Comparison of ENCODE assay signal across 8 mouse cellular contexts in the genomic region with DNA sequence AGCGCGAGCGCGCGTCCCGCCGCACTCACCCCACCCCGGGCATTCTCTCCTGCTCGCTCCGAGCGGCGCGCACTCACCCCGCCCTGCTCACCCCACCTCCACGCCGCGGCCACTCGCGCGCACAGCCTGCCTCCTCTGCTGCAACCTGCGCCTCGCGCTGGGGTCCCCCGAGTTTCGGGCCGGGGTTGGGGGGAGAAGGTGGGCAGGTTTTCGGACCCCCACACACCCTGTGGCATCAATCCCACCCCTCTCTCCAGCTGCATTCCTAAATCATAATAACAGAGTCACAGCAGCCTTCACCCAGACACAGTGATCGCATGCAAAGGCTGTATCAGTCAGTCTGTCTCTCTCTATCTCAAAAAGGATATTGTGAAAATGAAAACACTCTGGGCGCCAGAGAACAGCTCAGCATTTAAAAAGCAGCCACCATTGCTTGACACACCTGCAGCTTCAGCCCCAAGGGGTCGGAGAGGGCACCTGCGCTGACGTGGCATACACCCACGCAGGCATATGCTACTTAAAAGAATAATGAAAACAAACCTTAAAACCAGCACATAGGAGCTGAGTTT. TPM values are rescaled to one million over a fixed set of nuclear protein-coding genes. Genes with fewer than 3 reads are reported as not detected.
A peak's percentile ranks its signal among the peaks of the same experiment; 100 is the strongest.
DNase-seq lines count a peak whose midpoint lies in the region; ATAC-seq and TF ChIP-seq lines count a peak whose summit lies in the region.

A gene (minus strand): TSS at position 351 of the 569 bp plus-strand sequence.

- peak within 1 kb of the TSS; percentile 60 for H3K4me2 ChIP-seq in forebrain, embryonic 16.5 days (ENCODE audit: low read length)
- peak within 1 kb of the TSS; percentile 65 for H3K4me2 ChIP-seq in liver, embryonic 13.5 days
- peak within 1 kb of the TSS; percentile 57 for H3K4me2 ChIP-seq in neural tube, embryonic 13.5 days

- peak; percentile 79 for DNase-seq in cerebellum, adult 11 months
- peak; percentile 62 to 71 for DNase-seq in heart, postnatal 10 days
- DNase-seq in kidney, postnatal 36 days: peak; percentile 37 to 72
- no peak for DNase-seq in liver, embryonic 13.5 days
- peak; percentile 66 to 68 for DNase-seq in thymus, postnatal 10 days (ENCODE audit: low spot score in 2 of 2)

- peak within 1 kb of the TSS; percentile 99 for H3K9ac ChIP-seq in forebrain, embryonic 16.5 days (replicated peaks; ENCODE audit: low read depth, low read length)
- H3K9ac ChIP-seq in liver, embryonic 13.5 days: peak within 1 kb of the TSS; percentile 33
- H3K9ac ChIP-seq in neural tube, embryonic 13.5 days: peak within 1 kb of the TSS; percentile 97

- H3K36me3 ChIP-seq in E14TG2a.4 (ENCODE audit: insufficient read depth, low read length): peaks cover 13% of the 10 kb centered on the region
- H3K36me3 ChIP-seq in forebrain, embryonic 16.5 days (ENCODE audit: control insufficient read depth, insufficient read depth): no peaks in the 10 kb centered on the region
- no peaks in the 10 kb centered on the region for H3K36me3 ChIP-seq in liver, embryonic 13.5 days
- H3K36me3 ChIP-seq in neural tube, embryonic 13.5 days: peaks cover 4% of the 10 kb centered on the region; the same call in 1 of the 2 replicates

- peak within 1 kb of the TSS; percentile 95 for H3K27ac ChIP-seq in forebrain, embryonic 16.5 days (ENCODE audit: low read length)
- no peak within 1 kb of the TSS for H3K27ac ChIP-seq in liver, embryonic 13.5 days
- peak within 1 kb of the TSS; percentile 97 for H3K27ac ChIP-seq in neural tube, embryonic 13.5 days (replicated peaks)

- ATAC-seq in forebrain, embryonic 16.5 days: peak; percentile 68
- ATAC-seq in liver, embryonic 13.5 days (ENCODE audit: low read depth): no peak
- ATAC-seq in neural tube, embryonic 13.5 days (ENCODE audit: low read depth): peak; percentile 73

- H3K27me3 ChIP-seq in E14TG2a.4 (ENCODE audit: insufficient read depth, low read length): peaks cover 4% of the 10 kb centered on the region; the same call in 1 of the 2 replicates
- H3K27me3 ChIP-seq in forebrain, embryonic 16.5 days (replicated peaks; ENCODE audit: control insufficient read depth, insufficient read depth, low read length): no peaks in the 10 kb centered on the region
- peaks cover 25% of the 10 kb centered on the region for H3K27me3 ChIP-seq in liver, embryonic 13.5 days
- H3K27me3 ChIP-seq in neural tube, embryonic 13.5 days: no peaks in the 10 kb centered on the region

- intact Hi-C loops in heart, postnatal 10 days (cut with DNase I): loop anchor here (1.0 to 10.0 kb wide), 2 partner anchors 51 to 277 kb away; no protein-coding TSS in a partner anchor

- WGBS in forebrain, embryonic 16.5 days: 9% methylated on average over 19 of the region's 33 CpGs
- 13% methylated on average over 20 of the region's 33 CpGs for WGBS in liver, embryonic 13.5 days (ENCODE audit: insufficient replicate concordance)
- 11% methylated on average over 25 of the region's 33 CpGs for WGBS in neural tube, embryonic 13.5 days

- H3K9me3 ChIP-seq in E14TG2a.4 (ENCODE audit: low read length): no peaks in the 10 kb centered on the region
- H3K9me3 ChIP-seq in forebrain, embryonic 16.5 days (ENCODE audit: control insufficient read depth, low read length): no peaks in the 10 kb centered on the region
- H3K9me3 ChIP-seq in liver, embryonic 13.5 days (replicated peaks): no peaks in the 10 kb centered on the region
- no peaks in the 10 kb centered on the region for H3K9me3 ChIP-seq in neural tube, embryonic 13.5 days

- TF ChIP-seq CTCF in E14TG2a.4 (conservative IDR thresholded peaks at IDR 0.05; ENCODE audit: low read length): no peak

- peak within 1 kb of the TSS; percentile 89 for H3K4me3 ChIP-seq in E14TG2a.4 (replicated peaks; ENCODE audit: low read length)
- peak within 1 kb of the TSS; percentile 93 for H3K4me3 ChIP-seq in forebrain, embryonic 16.5 days (replicated peaks; ENCODE audit: low read length)
- peak within 1 kb of the TSS; percentile 64 for H3K4me3 ChIP-seq in liver, embryonic 13.5 days (replicated peaks)
- H3K4me3 ChIP-seq in neural tube, embryonic 13.5 days: peak within 1 kb of the TSS; percentile 85

- peaks cover 51% of the 10 kb centered on the region for H3K4me1 ChIP-seq in E14TG2a.4 (replicated peaks; ENCODE audit: low read depth, low read length)
- peaks cover 8% of the 10 kb centered on the region for H3K4me1 ChIP-seq in forebrain, embryonic 16.5 days (replicated peaks; ENCODE audit: control insufficient read depth, insufficient read depth, low read length)
- no peaks in the 10 kb centered on the region for H3K4me1 ChIP-seq in liver, embryonic 13.5 days (replicated peaks)
- H3K4me1 ChIP-seq in neural tube, embryonic 13.5 days (replicated peaks): peaks cover 13% of the 10 kb centered on the region

RNA-seq across cellular contexts. Expression of the gene that starts here (rescaled TPM):
- 53.9 and 60.4 TPM in 2 replicates for polyA plus RNA-seq in forebrain, embryonic 16.5 days (2015; fragmentation: Nextera tagmentation; extraction: Ambion mirVana)
- total RNA-seq in heart, postnatal 10 days (2021): 10 to 100 TPM; 64.0 TPM
- 1.8 and 2.1 TPM in 2 replicates for polyA plus RNA-seq in liver, embryonic 13.5 days (2015; fragmentation: Nextera tagmentation; extraction: Ambion mirVana)
- 58.9 and 72.6 TPM in 2 replicates for polyA plus RNA-seq in neural tube, embryonic 13.5 days (2015; fragmentation: Nextera tagmentation; extraction: Ambion mirVana)

Comparison
In these comparisons a context has a peak if more than half of its experiments do, and no peak if none do; other contexts are left out.
1. RNA of the gene that starts here (polyA plus RNA-seq): 58.9 to 72.6 TPM in neural tube, embryonic 13.5 days and 53.9 to 60.4 TPM in forebrain, embryonic 16.5 days; 1.8 to 2.1 TPM in liver, embryonic 13.5 days; every median in the first group is over 10 times any median in the second.
2. H3K9ac ChIP-seq: peak in every context shown above with its lines; median percentile 99 in forebrain, embryonic 16.5 days; 97 in neural tube, embryonic 13.5 days; 33 in liver, embryonic 13.5 days.
3. Peak in every context shown above with its lines, with median percentiles within 50 percentile points of each other: H3K4me3 ChIP-seq and H3K4me2 ChIP-seq.